Mouse (Mus musculus) cerebellum, postnatal 36 days (tissue): ENCODE measurements around the gene Tex2.

Experiments used
- DNase-seq, 2 experiments: peaks; one replicate each; pipeline ENCODE4 v3.0.0; 2021 to 2022; ENCODE audit warnings: mixed read lengths in 2 of 2

The Tex2 gene

DNA sequence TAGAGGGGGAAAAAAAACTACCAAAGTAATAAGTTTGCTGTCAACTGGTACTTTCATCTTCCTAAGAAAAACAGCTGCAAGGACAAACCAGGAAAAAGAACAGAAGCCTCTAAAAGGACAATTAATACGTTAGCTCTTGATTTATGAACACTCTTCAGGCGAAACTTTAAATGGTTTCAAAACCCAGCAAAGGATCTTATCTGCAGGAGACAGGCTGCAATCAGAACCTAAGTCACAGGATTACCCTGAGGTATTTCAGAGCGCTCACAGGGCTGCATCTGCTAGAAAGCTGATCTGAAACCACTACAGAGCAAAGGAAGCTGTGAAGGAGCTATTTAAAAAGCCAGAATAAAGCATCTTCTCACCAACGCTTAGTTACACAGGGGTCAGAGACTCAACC, 131.6 kb downstream of the Tex2 start:
- no peak for DNase-seq

GRCm38 (mm10) chr11:106480530-106480885, 132.7 kb downstream of the Tex2 start:
- DNase-seq = no peak

DNA sequence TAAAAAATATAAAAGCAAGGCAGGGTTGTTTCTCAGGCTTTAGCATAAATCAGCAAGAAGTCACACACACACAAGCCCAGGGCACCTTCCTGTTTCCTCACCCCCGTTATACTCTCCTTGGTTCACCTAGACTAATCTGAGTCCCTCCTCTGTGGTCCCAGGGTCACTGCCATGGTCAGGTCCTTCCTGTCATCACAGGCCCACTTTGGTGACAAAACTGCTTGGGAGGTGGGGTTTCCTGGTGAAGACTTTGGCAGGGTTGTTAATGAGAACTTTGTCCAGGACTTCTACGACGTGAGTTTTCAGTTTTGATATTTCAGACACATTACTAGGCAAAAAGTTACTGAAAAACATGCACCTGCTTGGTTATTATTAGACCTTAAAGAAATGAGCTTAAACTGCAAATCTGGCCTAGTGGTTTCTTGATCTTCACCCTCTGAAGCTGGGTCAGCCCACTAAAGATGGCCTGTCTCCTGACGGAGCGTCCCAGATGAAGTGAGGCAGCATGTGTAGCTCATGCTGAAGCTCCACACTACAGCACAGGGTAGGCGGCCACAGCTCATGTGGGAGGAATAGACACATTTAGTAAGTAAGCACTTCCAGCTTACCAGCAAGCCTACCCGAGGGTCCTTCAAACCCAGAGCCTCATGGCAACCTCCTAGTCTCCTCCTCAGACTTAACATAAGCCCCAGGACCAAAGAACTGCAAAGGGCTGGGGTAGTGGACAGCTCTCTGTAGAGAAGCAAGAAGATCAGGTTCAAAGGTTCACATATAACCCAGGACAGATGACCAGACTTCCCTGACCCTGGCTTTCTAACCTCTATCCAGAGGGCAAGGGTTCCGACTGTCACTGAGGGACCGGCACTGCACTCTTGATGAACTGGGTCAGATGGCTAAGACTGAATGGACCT, 133.3 kb downstream of the Tex2 start:
- no peak for DNase-seq

GRCm38 (mm10) chr11:106478745-106479144, 134.5 kb downstream of the Tex2 start:
- DNase-seq = no peak

DNA sequence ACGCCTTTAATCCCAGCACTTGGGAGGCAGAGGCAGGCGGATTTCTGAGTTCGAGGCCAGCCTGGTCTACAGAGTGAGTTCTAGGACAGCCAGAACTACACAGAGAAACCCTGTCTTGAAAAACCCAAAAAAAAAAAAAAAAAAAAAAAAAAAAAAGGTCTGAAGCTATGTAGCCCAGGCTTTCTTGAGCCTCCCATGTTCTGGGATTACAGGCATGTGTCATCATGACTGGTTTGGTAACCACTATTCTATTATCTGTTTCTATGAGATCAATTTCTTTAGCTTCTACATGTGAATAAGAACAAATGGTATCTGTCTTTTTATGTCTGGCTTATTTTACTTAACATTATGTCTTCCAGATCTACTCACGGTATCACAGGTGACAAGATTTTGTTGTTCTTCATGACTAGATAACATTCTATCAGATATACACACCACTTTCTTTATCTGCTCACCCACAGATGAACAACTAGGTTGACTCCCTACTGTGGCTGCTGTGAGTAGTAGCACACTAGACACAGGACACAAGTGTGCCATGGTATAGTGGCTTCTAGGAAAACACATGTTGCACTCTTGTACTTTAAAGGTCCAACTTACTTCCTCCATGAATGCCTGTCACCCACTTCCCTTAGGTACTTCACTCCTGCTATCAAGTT, 135.6 kb downstream of the Tex2 start:
- no peak for DNase-seq

- no peak for DNase-seq
Observed at GRCm38 (mm10) chr11:106475309-106475708, 137.9 kb downstream of the Tex2 start.

GRCm38 (mm10) chr11:106471629-106472028, 141.6 kb downstream of the Tex2 start:
- no peak for DNase-seq

DNA sequence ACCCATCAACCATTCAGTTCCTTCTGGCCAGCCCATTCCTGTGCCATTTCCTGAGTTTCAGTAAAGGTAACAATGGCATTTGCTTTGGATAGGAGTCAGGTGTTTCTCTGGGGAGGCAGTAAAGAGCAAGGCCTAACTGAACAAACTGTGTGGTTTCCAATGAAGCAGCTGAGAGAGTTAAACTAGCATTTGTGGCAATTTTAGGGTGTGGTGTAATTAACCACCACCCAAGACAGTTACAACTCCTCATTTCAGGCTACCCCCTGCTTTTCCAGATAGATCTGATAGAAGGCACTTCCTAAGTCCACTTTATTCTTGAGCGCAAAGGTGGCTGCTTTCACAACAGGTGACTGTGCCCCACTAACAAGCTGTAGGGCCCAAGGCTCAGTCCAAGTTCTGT, 144.7 kb downstream of the Tex2 start:
- no peak for DNase-seq

GRCm38 (mm10) chr11:106465932-106466331, 147.3 kb downstream of the Tex2 start:
- no peak for DNase-seq

DNA sequence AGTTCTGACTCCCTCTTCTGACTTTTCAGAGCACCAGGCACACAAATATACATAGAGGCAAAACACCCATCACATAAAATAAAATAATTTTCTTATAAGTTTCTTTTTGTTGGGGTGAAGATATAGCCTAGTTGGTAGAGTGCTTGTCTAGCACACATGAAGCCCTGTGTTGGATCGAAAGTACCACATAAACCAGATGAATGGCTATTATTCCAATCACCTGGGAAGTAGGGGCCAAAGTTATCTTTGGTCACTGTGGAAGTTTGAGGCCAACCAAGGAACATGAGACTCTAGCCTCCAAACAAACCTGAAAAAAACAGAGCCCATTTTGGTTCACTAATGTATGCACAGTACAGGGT, 147.7 kb downstream of the Tex2 start:
- no peak for DNase-seq

DNA sequence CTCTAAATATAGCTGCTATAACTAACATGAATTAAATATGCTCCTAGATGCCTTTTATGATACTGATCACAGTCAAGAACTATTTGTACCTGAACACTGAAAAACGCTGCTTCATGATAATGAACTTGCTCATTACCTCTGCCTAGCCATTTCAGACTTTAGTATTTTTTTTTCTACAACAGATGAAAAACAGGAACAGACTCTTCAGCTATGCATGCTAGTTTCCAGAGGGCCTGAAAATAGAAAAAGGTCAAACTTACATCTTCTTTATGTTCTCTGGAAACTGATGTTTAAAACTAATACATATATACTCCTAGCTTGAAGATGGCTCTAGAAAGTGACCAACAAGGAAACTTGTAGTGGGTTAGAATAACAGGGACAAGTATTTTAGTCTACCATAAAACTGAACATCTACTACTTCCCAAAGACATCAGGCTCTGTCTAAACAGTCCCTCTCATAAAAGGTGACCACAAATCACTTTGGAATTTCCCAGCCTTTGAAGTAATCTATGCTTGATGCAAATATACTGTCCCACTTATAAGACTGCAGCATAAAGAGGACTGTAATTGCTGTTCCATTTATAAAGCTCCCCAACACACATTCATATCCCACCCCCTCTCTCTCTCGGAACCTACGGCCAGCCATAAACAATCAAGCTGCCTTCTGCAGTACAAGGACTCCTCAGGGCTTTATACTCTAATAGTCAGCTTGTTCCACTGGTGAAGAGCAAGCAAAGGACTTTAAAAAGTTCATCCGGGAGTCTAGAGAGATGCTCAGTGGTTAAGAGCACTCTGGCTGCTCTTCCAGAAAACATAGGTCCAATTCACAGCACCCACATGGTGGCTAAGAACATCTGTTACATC, 148.3 kb downstream of the Tex2 start:
- no peak for DNase-seq

DNA sequence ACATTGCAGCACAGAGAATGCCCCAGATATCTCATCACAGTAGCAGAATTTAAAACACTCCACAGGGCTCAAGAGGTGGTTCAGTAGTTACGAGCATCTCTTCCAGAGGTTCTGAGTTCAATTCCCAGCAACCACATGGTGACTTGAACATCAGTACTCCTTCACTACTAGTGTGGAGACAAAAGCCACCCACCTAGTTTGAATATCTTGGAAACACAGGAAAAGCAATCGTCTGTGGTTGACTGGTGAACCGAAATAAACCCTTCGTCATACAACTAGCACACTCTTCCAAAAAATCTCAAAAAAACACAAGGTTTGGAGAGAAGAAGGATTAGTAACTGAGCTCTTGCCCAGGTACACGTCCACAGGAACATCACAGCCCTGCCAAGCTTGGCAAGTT, 149.4 kb downstream of the Tex2 start:
- no peak for DNase-seq

GRCm38 (mm10) chr11:106462309-106462708, 150.9 kb downstream of the Tex2 start:
- DNase-seq = no peak

GRCm38 (mm10) chr11:106461145-106461932, 151.9 kb downstream of the Tex2 start:
- DNase-seq = no peak

- DNase-seq = no peak
Observed at GRCm38 (mm10) chr11:106460671-106461070, 152.6 kb downstream of the Tex2 start.

DNA sequence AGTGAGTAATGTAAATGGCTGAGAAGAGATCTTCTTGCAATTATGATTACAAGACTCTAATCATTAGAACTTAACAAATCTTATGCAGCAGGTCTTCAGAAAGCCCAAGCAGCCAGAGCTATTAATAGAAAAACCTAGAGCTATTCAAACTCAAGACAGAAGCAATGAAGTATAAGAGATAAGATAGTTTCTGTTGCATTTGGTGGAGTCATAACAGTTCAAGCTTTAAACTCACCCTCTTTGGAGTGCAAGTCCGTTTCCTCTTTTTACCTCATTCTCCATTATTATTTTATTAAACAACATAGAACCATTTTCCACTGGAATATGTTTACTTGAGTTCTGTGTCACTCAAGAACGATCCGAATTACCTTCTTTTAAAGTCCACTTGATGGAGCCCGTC, 154.7 kb downstream of the Tex2 start:
- no peak for DNase-seq
